Mouse (Mus musculus) heart, adult 2 months (tissue): ENCODE measurements around the gene Acad12. TPM values are rescaled to one million over a fixed set of nuclear protein-coding genes. Genes with fewer than 3 reads are reported as not detected.
"Not testable (repeated sequence)": the region's sequence is repeated elsewhere in the genome, so short reads cannot be mapped to it uniquely, and the experiment has no call there.

Source experiments
- DNase-seq, 2 experiments: peaks; one replicate each; pipeline ENCODE4 v3.0.0; 2021
- H3K27ac ChIP-seq: fragments of 200-600 bp; 2 replicates; pipeline ENCODE4 v1.8.1; 2022
- H3K27me3 ChIP-seq: fragments of 200-500 bp; 2 replicates; pipeline ENCODE4 v1.6.1; 2012; ENCODE audit warnings: mild to moderate bottlenecking, low read length, inconsistent platforms, mixed read lengths; ENCODE audit not compliant: control insufficient read depth, insufficient read depth
- H3K36me3 ChIP-seq: fragments of 200-500 bp; 2 replicates; pipeline ENCODE4 v1.6.1; 2012; ENCODE audit warnings: low read length, inconsistent platforms; ENCODE audit not compliant: control insufficient read depth, insufficient read depth
- H3K4me1 ChIP-seq: fragments of 200-500 bp; 2 replicates; pipeline ENCODE4 v1.6.1; 2011; ENCODE audit warnings: low read length; ENCODE audit not compliant: control insufficient read depth, insufficient read depth
- H3K4me3 ChIP-seq: fragments of 200-600 bp; 2 replicates; pipeline ENCODE4 v1.8.1; 2022
- H3K79me2 ChIP-seq: fragments of 200-500 bp; replicated peaks from 2 replicates; pipeline ENCODE4 v1.6.1; 2012; ENCODE audit warnings: mild to moderate bottlenecking, inconsistent platforms, low read length, moderate library complexity, mixed read lengths; ENCODE audit not compliant: control insufficient read depth, insufficient read depth
- H3K9ac ChIP-seq: fragments of 200-500 bp; 2 replicates; pipeline ENCODE4 v1.6.1; 2012; ENCODE audit warnings: low read depth, mild to moderate bottlenecking, control low read depth, inconsistent platforms, low read length, mixed read lengths
- CTCF ChIP-seq: fragments of 200-600 bp; IDR thresholded peaks from 2 replicates; pipeline ENCODE4 v1.8.1; 2022; ENCODE audit warnings: antibody characterized with exemption, mild to moderate bottlenecking, moderate library complexity
- EP300 ChIP-seq: fragments of 200-500 bp; IDR thresholded peaks from 2 replicates; pipeline ENCODE4 v1.6.1; 2011; ENCODE audit warnings: low read depth, low read length, control low read depth; ENCODE audit not compliant: insufficient read depth
- POLR2A ChIP-seq: fragments of 200-500 bp; IDR thresholded peaks from 2 replicates; pipeline ENCODE4 v1.6.1; 2011; ENCODE audit warnings: mild to moderate bottlenecking, low read depth, low read length, control low read depth; ENCODE audit not compliant: insufficient read depth
- WGBS: fragments of 180-500 bp; shearing (Covaris S2); methylation state at CpG from one replicate; pipeline ENCODE4 v1.1.7; 2018; 5-methylcytosine and 5-hydroxymethylcytosine counted together
- intact Hi-C: fragments of 180-260 bp; cut with DNase I; formaldehyde crosslinking; loops from one replicate; pipeline ENCODE4 v1.15.1; 2025
- polyA plus RNA-seq: library from polyadenylated mRNA; depleted of rRNA; stranded (reverse); fragments of >200 nt; gene quantifications from 2 replicates; pipeline ENCODE4 v1.2.3, GENCODE M21; 2012
- total RNA-seq, 2 experiments: library from RNA; stranded (reverse); gene quantifications; 2 replicates each; pipeline ENCODE4 v1.2.3; 2021

Gene Acad12
- total and polyA plus RNA-seq, 3 experiments = 68.2 to 85.7 (median 80.2) TPM

GRCm38 (mm10) chr5:121649134-121649533, 30.4 kb upstream of the Acad12 start:
- DNase-seq = no peak
- 79% methylated on average over 7 of the region's 7 CpGs for WGBS
- no peaks in the 10 kb centered on the region for H3K79me2 ChIP-seq
- no peaks in the 10 kb centered on the region for H3K4me1 ChIP-seq
- no peaks in the 10 kb centered on the region for H3K27me3 ChIP-seq
- intact Hi-C loops = no loop called here
- no peak overlapping the region for H3K9ac ChIP-seq
- H3K4me3 ChIP-seq = no peak overlapping the region
- H3K36me3 ChIP-seq = no peaks in the 10 kb centered on the region
- TF ChIP-seq CTCF (no peak), EP300 (no peak), POLR2A (no peak)
- H3K27ac ChIP-seq = no peak overlapping the region

DNA sequence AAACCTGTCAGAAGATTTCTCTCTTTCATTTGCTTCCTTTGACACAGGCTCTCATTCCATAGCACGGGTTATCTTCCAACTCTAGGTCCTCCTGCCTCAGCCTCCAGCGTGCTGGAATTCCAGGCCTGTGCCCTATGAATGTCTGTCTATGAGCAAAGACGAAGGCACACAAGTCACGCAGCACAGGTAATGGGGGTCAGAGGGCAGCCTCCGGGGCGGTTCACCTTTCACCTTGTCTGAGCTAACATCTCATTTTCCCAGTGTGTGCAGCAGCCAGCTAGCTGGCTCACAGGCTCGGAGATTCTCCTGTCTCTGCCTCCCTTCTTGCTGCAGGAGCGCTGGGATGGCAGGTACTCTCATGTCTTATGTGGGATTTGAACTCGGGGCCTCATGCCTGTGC, 20.9 kb upstream of the Acad12 start:
- Histone ChIP-seq H3K4me1 (no peaks in the 10 kb centered on the region), H3K27me3 (no peaks in the 10 kb centered on the region), H3K9ac (no peak overlapping the region), H3K36me3 (no peaks in the 10 kb centered on the region), H3K27ac (no peak overlapping the region), H3K79me2 (no peaks in the 10 kb centered on the region), H3K4me3 (no peak overlapping the region)
- no peak for DNase-seq
- WGBS = 91% methylated on average over 9 of the region's 9 CpGs
- TF ChIP-seq CTCF = no peak
- TF ChIP-seq POLR2A = no peak
- no peak for TF ChIP-seq EP300
- intact Hi-C loops = no loop called here

DNA sequence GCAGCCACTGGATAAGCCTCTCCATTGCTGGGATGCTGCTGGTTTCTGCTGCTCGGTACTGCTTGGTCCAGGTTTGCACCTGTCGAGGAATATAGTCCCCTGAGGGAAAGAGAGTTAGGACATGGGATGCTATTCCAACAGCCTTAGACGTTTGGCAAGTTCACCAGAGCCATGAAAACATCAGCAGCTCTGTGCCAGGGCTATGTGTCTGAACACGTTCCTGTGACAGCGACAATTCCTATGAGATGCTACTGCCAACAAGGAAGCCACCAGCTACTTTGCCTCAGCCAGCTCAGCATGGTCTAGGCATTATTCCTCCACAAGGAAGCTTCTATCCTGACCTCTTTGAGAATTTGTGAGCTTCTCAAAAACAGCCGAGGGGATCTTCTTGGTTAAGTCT, 18.6 kb upstream of the Acad12 start:
- Histone ChIP-seq H3K9ac (no peak overlapping the region), H3K4me1 (no peaks in the 10 kb centered on the region), H3K79me2 (no peaks in the 10 kb centered on the region), H3K4me3 (no peak overlapping the region), H3K27me3 (no peaks in the 10 kb centered on the region), H3K36me3 (no peaks in the 10 kb centered on the region), H3K27ac (no peak overlapping the region)
- TF ChIP-seq EP300 = no peak
- no peak for TF ChIP-seq CTCF
- TF ChIP-seq POLR2A = no peak
- WGBS = 79% methylated on average over 6 of the region's 6 CpGs
- intact Hi-C loops = no loop called here
- no peak for DNase-seq

DNA sequence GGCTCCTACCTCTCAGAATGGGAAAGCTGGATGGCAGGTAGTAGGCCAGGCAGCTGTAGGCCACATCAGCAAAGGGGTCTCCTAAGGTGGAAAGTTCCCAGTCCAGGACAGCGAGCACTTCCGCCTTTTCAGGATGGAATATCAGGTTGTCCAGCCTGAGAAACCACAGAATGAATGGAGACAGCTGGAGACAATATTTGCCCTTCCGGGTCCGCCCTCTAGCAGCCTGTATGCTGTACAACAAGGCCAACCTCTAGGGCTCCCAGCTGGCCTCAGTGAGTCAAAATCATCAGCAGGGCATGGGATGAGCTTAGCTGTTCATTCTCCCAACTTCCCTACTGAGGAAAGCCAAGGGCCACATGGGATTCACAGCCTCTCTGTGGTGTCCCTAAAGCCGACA, 15.9 kb upstream of the Acad12 start:
- Histone ChIP-seq H3K9ac (no peak overlapping the region), H3K4me1 (no peaks in the 10 kb centered on the region), H3K27ac (no peak overlapping the region), H3K4me3 (no peak overlapping the region), H3K36me3 (no peaks in the 10 kb centered on the region), H3K27me3 (no peaks in the 10 kb centered on the region), H3K79me2 (no peaks in the 10 kb centered on the region)
- TF ChIP-seq POLR2A (no peak), CTCF (no peak), EP300 (no peak)
- DNase-seq = no peak
- intact Hi-C loops = no loop called here
- 85% methylated on average over 5 of the region's 5 CpGs for WGBS

GRCm38 (mm10) chr5:121632804-121633203, 14.1 kb upstream of the Acad12 start:
- intact Hi-C loops = no loop called here
- no peaks in the 10 kb centered on the region for H3K27me3 ChIP-seq
- DNase-seq = no peak
- no peak overlapping the region for H3K27ac ChIP-seq
- WGBS = 49% methylated on average over 3 of the region's 3 CpGs
- TF ChIP-seq EP300 (no peak), CTCF (no peak), POLR2A (no peak)
- no peaks in the 10 kb centered on the region for H3K36me3 ChIP-seq
- H3K9ac ChIP-seq = no peak overlapping the region
- no peaks in the 10 kb centered on the region for H3K79me2 ChIP-seq
- H3K4me1 ChIP-seq = no peaks in the 10 kb centered on the region
- no peak overlapping the region for H3K4me3 ChIP-seq

- H3K4me1 ChIP-seq, H3K36me3 ChIP-seq, H3K9ac ChIP-seq, H3K27ac ChIP-seq, H3K79me2 ChIP-seq, intact Hi-C loops, H3K4me3 ChIP-seq, DNase-seq, H3K27me3 ChIP-seq: not testable (repeated sequence)
- TF ChIP-seq CTCF = peak; percentile 26; the same call in 1 of the 2 replicates
- WGBS = 64% methylated on average over 9 of the region's 9 CpGs
Observed at GRCm38 (mm10) chr5:121631106-121631647, 12.4 kb upstream of the Acad12 start.
